Mouse (Mus musculus) embryo, embryonic 10 days (tissue): ENCODE data around the gene Sucla2.
"Not testable (repeated sequence)": the region's sequence is repeated elsewhere in the genome, so short reads cannot be mapped to it uniquely, and the experiment has no call there.

ENCODE experiments used
- DNase-seq: peaks from one replicate; pipeline ENCODE4 v3.0.0-alpha.2; 2015; ENCODE audit warnings: low spot score

Sucla2 gene

DNA sequence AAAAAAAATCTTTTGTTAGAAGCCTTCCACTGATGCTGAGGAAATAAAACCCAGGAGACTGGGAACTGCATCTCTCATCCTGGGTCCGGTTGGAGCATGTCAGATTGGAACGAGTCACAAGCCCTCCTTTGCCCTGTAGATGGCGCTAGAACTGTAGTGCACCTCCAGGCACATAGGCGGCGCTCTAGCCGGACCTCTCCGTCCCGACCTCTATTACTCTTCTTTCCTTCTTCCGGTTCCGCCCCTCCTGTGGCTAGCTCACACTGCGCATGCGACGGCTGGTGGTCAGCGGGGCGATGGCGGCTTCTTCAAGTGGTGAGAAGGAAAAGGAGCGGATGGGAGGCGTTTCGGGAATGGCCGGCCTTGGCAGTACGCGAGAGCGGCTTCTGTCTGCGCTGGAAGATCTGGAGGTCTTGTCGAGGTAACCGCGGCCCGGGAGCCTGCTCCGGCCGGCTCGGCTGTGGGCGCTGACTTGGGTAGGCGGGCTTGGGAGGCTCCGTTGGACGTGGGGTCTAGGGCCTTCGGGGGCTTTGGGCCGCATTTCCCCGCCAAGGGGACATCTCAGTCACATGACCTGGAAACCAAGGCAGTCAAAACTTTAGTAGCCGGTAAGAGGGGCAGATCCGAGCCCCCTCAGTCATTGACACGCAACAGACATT lies 15.2 kb upstream of the Sucla2 start, which contains the start of gene Med4:
Gene Med4 (plus strand): TSS at position 261 of the 659 bp plus-strand sequence.
- DNase-seq, result peak; percentile 97

DNA sequence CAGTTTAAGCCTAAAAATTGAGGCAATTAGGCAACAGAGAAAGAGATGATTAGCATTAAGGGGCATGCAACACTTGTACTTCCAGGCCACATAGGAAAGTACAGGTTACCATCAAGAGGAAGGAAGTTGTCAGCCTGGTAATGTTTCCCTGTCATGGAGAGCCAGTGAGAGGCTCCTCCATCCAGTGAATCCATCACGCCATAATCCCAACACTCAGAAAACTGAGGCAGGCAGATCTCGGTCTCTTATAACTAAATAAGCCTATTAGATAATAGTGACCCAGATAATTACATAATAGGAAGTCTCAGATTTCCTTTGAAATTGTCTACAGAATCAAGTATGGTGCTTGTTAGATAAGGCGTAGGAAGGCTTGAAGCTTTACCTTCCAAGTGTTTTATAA lies 983 bp upstream of the Sucla2 start:
- DNase-seq, result no peak

DNA sequence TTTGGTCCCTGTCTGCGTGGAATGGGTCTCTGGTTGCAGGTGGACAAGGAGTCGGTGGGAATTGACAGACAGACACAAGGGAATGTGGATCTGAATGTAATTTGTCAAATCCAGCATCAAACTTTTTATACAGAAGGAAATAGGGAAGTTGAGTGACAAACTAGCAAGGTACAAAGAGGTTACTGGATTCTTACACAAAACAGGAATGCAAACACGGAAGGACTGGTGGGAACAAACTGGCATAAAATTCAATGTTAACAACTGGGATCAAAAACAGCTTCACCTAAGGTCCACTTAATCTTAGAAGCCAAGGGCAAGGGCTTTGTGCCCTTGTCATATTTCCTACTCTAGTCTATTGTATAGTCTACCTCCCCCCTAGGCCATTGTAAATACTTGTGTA lies 3.5 kb downstream of the Sucla2 start:
- DNase-seq, result not testable (repeated sequence)

DNA sequence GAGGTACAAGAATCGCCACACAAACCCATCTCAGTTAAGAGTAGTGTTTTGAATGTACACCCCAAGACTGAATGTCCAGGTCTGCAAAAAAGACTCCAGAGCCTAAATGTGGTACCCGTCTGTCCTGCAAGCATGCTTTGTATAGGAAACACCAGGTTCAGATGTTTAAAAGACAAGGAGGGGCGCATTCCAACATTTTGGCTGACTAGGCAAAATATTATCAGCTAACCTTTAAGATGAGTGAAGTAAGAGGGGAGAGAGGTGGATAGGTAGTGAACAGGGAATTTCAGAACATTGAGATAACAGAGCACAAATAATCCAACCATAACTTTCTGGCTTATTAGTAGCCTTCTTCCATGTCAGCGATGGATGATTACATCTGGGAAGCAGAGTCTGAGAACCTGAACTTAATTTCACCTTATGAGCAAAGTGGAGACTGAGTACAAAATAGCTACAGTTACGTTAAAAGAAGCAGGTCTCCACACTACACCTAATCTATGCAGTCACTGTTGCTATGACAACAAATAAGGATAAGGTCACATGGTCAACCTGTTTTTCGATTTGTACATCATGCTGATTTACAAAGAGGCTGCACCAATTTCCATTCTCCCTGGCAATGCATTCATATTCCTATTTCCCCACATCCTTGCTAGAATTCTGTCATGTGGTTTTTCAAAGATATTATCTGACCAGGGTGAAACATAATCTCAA lies 8.8 kb downstream of the Sucla2 start:
- no peak for DNase-seq

DNA sequence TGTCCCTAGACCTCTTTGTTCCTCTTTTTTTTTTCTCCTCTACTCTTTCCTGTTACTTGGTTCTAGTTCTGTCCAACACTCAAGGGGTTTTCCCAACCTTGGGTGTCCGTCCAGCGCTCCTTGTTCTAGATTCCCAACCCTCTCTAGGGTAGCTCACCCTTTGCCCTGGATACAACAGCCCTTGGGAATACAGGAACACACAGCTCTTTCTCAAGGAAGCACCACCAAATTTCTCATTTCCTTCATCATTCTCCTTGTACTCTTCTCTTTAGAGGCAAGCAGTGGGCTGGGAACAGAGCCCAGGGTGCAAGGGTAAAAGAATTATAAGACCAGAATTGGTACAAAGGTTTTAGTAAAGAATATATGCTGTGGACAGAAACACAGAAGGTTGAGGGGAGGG lies 10.5 kb downstream of the Sucla2 start:
- DNase-seq, result no peak

DNA sequence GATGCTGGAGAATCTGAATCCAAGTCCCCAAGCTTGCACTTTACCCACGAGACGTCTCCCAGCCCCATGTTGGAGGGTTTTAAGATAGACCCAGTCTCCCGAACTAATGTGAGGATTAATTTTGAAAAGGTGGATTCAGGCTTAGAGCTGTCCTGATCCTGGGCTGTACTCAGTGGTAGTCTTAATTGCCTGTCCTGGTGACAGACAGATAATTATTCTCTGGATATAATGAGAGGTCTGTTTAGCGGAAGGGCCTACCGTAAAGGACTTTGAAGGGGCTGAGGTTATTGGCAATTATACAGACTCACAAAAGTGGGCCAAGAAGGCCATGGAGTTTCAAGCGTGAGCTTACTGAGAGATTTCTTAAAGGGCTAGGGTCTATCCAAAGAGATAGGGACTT lies 18.7 kb downstream of the Sucla2 start:
- no peak for DNase-seq

DNA sequence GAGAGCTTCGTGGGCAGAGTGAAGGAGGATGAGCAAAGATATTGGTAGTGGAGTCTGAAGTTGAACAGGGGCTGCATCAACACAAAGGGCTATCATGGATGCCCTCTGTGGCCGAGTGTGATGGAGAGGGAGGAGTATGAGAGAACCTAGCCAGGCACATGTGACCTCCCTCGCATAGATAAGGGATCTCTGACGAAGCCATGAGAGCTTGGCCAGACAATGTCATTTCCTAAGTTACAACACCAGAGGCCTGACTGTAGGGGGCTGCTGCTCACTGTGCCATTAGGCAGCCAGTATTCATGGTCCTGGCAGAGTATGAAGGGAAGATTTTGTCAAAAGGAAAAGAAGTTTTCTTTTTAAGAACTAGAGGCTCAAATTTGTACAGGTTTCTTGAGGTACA lies 21.9 kb downstream of the Sucla2 start:
- no peak for DNase-seq

DNA sequence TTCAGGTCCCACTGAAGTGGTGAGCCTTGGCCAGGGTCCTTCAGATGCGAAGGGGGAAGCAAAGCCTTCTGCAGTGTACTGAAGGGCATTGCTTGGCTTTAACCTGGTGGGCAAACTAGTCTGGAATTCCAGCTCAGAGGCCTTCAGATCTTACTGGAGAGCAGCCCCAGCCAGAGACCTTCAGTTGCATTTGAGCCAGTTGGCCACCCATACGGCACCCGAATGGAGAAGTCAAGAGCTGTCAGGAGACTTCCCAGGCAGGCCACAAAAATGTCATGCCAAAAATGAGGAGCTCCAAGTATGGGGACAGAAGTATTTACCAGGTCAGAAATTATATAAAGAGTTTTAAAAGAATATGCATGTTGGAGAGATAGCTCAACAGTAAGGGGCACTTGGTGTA lies 22.9 kb downstream of the Sucla2 start, which contains the start of gene Nudt15:
Gene Nudt15 (minus strand): TSS at position 192 of the 400 bp plus-strand sequence.
- no peak for DNase-seq

DNA sequence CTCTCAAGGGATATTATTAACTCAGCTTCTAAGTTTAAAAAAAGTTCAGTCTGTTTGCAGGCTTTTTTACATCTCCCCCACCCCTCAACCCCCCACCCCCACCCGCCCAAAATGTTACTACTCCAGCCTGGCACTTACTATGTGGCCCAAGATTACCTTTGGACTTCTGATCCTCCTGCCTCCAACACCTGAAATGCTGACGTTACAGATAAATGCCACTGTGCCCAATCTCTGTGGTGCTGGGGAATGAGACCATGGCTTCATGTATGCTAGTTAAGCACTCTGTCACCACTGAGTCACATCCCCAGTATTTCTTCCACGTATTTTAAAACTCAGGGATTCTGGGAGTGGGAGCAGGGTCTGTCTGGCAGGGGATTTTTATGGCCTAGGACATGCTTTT lies 25.2 kb downstream of the Sucla2 start:
- no peak for DNase-seq

DNA sequence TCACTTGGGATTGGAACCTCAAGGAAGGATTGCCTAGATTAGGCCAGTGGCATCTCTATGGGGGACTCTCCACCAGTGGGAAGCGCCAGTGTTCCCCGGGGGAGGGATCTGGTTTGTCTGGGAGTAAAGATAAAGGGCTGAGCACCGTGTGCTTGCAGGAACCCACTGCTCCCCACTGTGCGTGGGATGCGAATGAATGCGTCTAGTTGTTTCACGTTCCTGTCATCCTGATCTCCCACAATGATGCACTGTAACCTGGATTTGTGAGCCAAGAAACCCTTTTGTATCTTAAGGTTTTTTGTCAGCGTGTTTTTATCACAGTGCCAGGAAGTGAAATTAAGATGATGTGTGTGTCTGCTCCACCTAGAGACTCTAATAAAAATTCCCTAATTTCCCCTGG lies 25.6 kb downstream of the Sucla2 start:
- DNase-seq, result no peak

DNA sequence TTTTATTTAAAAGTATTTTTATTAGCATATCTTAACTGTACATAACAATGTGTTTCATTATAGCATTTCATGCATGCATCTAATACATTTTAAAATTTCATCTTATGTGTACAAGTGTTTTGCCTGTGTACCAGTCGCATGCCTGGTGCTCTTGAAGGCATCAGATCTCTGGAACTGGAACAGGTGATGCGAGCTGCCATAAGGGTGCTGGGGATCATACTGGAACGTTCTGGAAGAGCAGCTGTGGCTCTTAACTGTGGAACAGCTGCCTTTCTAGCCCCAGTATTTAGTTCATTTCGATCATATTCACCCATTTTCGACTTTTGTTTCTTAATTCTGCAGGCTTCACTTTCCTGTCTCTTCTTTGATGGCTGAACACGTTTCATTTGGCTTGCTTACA lies 26.0 kb downstream of the Sucla2 start:
- no peak for DNase-seq

DNA sequence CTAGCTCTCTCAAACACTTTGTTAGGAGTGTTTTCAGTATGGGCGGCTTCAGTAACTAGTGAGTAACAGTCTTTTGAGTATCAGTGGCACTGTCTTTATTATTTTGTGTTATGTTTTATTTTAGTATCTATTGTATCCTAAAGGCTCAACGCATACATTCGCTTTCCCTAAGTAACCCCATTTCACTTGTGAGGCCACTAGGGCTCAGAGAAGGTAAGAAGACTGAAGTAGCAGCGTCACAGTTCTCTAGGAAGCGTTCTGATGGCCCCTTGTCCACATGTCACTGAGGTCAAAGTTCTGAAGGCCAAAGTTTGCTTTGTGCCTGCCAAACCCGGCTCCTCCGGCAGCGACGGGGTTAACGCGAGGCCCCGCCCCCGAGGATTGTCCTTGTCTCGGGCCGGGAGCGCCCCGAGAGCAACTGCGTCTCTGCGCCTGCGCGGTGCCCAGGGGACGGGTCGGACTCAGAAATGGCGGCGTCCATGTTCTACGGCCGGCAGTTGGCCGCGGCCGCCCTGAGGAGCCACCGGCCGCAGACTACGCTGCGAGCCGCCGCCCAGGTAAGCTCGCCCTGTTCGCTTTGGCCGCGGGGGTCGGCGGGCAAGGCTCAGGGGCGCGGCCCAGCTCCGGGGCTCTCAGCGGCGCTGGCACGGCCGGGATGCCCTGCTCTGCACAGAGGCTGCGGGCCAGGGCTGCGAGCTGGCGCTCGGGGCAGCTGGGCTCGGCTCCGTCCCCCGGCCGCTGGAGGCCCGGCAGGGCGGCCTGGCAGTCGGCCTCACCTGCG lies 27.4 kb downstream of the Sucla2 start:
- peak; percentile 97 for DNase-seq

DNA sequence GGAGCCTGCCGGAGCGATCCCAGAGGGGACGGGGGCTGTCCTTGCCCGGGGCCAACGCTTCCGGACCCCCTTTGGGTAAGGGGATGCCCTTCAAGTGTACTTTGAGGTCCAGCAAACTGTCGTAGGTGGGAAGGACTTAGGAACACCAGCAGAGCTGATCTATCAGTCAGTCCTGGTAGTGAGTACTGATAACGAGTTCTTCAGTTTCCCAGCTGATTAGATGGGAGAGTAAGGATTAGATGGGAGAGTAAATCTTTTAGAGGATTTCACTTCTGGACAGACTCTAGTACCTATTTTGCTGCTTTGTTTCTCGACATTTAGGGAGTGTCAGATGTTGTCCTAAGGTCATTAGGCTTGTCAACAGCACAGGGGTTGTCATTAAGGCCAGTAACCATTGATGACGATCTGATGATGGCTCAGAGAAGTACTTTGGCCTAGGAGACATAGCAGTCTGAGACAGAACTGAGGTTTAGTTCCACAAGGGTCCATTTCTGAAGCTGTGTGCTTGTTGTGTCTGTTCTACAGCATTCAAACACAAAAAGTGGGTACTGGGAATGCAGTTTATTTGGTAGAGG lies 28.1 kb downstream of the Sucla2 start:
- DNase-seq, result no peak

DNA sequence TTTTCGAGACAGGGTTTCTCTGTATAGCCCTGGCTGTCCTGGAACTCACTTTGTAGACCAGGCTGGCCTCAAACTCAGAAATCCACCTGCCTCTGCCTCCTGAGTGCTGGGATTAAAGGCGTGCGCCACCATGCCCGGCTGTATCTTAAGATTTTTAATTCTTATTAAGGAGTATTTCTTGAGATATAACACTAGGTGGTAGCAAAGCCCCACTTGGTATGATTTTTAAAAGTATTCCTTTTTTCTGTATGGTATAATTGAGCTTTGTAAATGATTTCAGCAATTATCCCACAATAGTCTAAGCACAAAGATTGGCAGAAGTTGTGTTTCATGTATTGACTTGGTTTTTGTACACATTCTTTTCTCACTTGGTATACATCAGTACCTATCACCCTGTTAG lies 44.7 kb downstream of the Sucla2 start:
- not testable (repeated sequence) for DNase-seq

DNA sequence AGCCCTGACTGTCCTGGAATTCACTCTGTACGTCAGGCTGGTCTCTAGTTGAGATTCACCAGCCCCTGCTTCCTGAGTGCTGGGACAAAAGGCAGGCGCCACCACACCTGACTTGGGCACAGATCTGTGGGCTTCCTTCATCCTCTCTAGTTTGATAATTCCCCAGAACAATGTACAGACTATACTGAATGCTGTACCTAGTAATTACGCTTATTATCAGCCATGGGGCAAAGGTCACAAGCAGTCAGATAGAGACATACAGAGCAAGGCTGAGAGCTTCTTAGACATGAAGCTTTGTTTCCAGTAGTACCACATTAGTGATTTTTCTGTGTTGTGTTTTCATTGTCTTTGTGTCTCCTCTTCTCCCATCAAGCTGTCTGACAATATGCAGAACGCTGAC lies 46.0 kb downstream of the Sucla2 start:
- DNase-seq, result no peak

DNA sequence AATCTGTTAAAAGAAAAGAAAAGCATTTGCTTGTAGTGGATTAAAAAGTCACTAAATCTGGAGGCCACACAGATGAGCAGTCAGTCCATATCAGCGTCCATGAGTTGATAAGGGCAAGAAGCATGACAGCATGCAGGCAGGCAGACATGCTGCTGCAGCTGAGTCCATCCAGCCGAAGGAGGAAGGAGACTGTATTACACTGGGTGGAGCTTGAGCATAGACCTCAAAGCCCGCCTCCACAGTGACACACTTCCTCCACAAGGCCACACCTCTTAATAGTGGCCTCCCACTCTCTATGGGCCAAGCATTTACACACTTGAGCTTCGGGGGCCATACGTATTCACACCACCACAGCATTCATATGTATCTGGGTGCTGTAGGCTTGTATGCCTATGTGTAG lies 48.9 kb downstream of the Sucla2 start:
- no peak for DNase-seq

DNA sequence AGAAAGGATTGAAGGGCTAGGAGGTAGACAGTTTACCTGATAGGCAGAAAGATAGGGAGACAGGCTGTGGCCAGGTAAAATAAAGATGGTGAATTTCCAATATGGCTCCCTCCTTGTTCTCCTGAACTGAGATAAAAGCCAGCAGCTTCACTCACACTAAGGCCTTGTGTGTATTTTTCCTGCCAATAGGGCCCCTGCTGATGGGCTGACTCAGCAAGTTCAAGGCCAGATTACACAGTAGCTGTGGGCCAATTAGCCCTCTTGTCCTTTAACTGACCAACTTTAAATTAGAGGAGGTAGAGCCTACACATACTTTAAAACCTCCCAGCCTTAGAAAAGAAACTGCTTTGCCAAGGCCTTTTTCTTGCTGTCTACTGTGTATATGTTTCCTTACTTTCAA lies 51.2 kb downstream of the Sucla2 start:
- no peak for DNase-seq

DNA sequence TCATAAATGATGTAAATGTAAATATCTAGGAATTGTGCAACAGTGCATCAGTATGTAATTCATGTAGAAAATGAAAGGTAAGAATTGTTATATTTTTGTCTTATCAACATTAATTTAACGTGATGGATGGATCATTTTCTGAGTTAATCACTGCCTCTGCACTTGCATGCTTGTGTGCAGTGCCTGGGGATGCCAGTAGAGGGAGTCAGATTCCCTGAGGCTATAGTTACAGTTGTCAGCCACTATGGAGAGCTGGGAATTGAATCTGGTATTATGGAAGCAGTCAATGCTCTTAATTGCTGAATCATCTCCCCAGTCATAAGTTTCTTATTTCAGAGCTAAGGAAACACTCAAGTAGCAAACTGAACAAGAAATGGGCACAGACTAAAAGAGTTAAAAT lies 63.0 kb downstream of the Sucla2 start:
- no peak for DNase-seq

DNA sequence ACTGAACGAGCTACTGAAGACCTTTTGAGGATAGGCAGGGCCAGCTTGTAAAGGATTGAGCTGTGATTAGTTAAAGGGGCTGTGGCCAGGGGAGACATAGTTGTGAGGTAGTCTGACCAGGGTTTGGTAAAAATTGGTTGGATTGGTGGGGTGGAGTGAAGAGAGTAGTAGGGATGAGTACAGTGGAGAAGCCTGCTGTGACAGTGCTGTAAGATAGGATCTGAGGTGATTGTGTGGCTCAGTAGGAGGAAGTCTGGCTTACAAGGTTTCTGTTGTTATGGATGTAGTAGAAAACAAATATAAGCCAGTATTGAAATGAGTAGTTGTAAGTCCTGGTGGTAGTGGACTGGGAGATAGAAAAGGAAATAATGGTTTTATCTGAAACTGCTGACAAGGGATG lies 67.0 kb downstream of the Sucla2 start:
- no peak for DNase-seq

DNA sequence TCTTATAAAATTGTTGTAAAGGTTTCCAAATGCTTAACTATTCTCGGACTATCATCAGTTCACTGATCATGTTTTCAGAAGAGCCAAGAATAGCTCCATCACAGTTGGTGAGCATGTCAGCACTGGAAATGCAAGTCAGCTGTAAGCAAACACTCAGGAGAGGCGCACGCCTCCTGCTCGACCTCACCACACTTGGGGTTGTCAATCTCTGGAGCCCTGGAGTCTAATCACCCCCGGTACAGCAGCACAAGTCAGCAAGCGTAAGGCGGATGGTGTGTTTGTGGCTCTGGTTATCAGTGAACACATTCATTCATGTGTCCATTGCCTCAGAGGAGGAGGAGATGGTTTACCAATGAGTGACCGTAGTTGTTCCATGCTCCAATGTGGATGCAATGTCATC lies 74.6 kb downstream of the Sucla2 start:
- DNase-seq, result no peak

DNA sequence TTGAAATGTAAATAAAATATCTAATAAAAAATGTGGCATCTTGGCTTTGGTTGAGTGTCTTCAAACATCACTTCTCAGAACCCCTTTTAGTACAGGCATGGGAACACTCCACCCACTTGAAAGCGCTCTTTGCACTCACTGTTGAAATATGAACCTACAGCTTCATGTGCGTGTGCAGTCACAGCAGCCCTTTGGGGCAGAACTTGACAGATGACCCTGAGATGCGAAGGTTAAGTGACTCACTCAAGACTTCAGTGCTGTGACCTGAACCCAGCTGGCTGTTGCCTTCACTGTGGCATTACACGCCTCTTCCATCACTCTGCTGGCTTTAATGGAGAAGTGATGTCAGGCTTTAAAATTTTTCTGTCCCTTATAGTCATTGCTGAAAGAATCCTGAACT lies 82.6 kb downstream of the Sucla2 start:
- DNase-seq, result peak; percentile 65

DNA sequence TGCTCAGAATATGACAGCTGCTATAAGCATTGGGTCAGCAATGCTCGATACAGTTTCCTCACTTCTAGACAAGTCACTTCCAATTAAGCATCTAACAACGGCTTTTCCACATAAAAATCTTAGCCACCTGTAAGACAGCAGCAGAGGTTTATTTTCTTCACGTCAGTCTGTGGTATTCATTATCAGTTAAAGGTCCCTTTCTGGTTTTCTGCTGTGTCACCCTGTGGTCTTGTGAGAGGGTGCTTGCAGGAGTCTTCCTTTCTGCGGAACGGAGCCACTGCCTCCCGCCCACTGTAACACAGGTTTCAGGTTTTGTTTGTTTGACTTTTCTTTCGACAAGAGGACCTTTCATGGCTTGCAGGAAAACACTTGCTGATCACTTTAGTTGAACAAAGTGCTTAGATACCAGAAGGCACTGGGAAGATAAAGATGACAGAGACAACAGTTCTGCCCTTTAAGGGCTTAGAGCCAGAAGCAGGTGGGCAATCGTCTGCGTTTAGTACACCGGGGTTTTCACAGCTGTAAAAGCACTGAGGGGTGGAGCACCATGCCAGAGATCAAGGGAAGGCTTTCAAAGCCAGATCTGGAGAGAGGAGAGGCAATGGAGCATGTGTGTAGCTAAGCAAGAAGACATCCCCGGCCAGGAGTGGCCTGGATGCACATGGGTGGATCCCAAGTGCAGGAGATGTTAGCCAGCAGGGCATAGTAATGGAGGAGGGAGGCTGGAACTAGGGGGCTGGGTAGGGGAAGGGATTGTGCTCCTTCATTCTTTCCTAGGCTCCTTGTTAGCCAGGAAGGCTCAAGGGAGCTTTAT lies 83.8 kb downstream of the Sucla2 start:
- peak; percentile 10 for DNase-seq
